Mouse (Mus musculus) erythroblast, embryonic 14.5 days (primary cell): ENCODE measurements around the gene Sbk3.

ENCODE experiments used
- GATA1 ChIP-seq: IDR thresholded peaks from 2 replicates; pipeline ENCODE4 v1.6.1; 2012; ENCODE audit warnings: low read length, inconsistent platforms, mixed read lengths
- TAL1 ChIP-seq: IDR thresholded peaks from 3 replicates; pipeline ENCODE4 v1.6.1; 2012; ENCODE audit warnings: low read length, inconsistent platforms, mixed read lengths

GRCm38 (mm10) chr7:4964272-4964671 is 6.7 kb downstream of the Sbk3 start, which contains the start of gene Sbk2:
- TF ChIP-seq TAL1 = no peak
- TF ChIP-seq GATA1 = no peak
